Mouse (Mus musculus): ENCODE results near the gene Gm49378.

- TF ChIP-seq CTCF (IDR thresholded peaks at IDR 0.05; ENCODE audit: low read depth, low read length) (no peak), POLR2A (IDR thresholded peaks at IDR 0.05; ENCODE audit: insufficient read depth, low read length) (no peak), EP300 (IDR thresholded peaks at IDR 0.05; ENCODE audit: insufficient read depth, low read depth, low read length) (no peak)
Measured at GRCm38 (mm10) chr14:55586149-55586548, 51.5 kb downstream of the Gm49378 start.
